9 mouse cellular contexts compared by ENCODE assay signal in genomic region chr13:30272040-30272686, GRCm38 (mm10).
A peak's percentile ranks its signal among the peaks of the same experiment; 100 is the strongest.
DNase-seq lines count a peak whose midpoint lies in the region; ATAC-seq and TF ChIP-seq lines count a peak whose summit lies in the region.
"Had no signal": no experiment of that assay in that cellular context is flagged by ENCODE, and none has a peak within 500 bp of the region (broad histone marks: within the 10 kb centered on the region; RNA-seq: fewer than 3 reads in every experiment).

No protein-coding gene starts in this region.

- 19% methylated on average over 6 of the region's 6 CpGs for WGBS in kidney, embryonic 15.5 days

- peak; percentile 51 for DNase-seq in gastrocnemius, postnatal 10 days
- no peak for DNase-seq in gastrocnemius, postnatal 25 days
- peak; percentile 50 for DNase-seq in adrenal gland, postnatal 25 days
- DNase-seq in forelimb bud, embryonic 11.5 days (ENCODE audit: low read depth, low spot score), result peak; percentile 57
- peak; percentile 27 for DNase-seq in thymus, postnatal 14 days

- no peaks in the 10 kb centered on the region for H3K9me3 ChIP-seq in kidney, embryonic 15.5 days (replicated peaks)
- H3K9me3 ChIP-seq: stomach, embryonic 15.5 days had no signal

- no peak overlapping the region for H3K27ac ChIP-seq in kidney, embryonic 15.5 days
- H3K27ac ChIP-seq: stomach, embryonic 15.5 days had no signal

- H3ac ChIP-seq in C2C12 (ENCODE audit: control insufficient read depth, insufficient read length, low read depth), result no peak overlapping the region

- no peak overlapping the region for H3K4me2 ChIP-seq in kidney, embryonic 15.5 days
- H3K4me2 ChIP-seq: stomach, embryonic 15.5 days had no signal

- ATAC-seq in kidney, embryonic 15.5 days (replicated peaks; ENCODE audit: low FRiP score), result peak; percentile 74
- peak; percentile 90 for ATAC-seq in megakaryocyte-erythroid progenitor cell, adult 5-6 weeks (replicated peaks; ENCODE audit: low FRiP score, low TSS enrichment, poor library complexity, severe bottlenecking)

- no peaks in the 10 kb centered on the region for H3K27me3 ChIP-seq in C2C12 (ENCODE audit: control insufficient read depth, insufficient read depth, insufficient read length)
- H3K27me3 ChIP-seq in kidney, embryonic 15.5 days, result no peaks in the 10 kb centered on the region
- H3K27me3 ChIP-seq: stomach, embryonic 15.5 days had no signal

- no peaks in the 10 kb centered on the region for H3K79me2 ChIP-seq in C2C12 (ENCODE audit: control insufficient read depth, insufficient read depth)

- peak; percentile 51 for TF ChIP-seq CTCF in C2C12 (IDR thresholded peaks at IDR 0.05; ENCODE audit: control insufficient read depth, insufficient read depth, insufficient read length)

- no peaks in the 10 kb centered on the region for H3K4me1 ChIP-seq in kidney, embryonic 15.5 days
- H3K4me1 ChIP-seq: stomach, embryonic 15.5 days had no signal

- H3K4me3 ChIP-seq in C2C12 (ENCODE audit: insufficient read depth, poor library complexity, severe bottlenecking), result no peak overlapping the region
- no peak overlapping the region for H3K4me3 ChIP-seq in kidney, embryonic 15.5 days (replicated peaks)
- H3K4me3 ChIP-seq: stomach, embryonic 15.5 days had no signal

- no peaks in the 10 kb centered on the region for H3K79me3 ChIP-seq in C2C12 (ENCODE audit: low read depth)

- no peak overlapping the region for H3K9ac ChIP-seq in kidney, embryonic 15.5 days
- H3K9ac ChIP-seq: stomach, embryonic 15.5 days had no signal

- no peaks in the 10 kb centered on the region for H3K36me3 ChIP-seq in C2C12 (ENCODE audit: control insufficient read depth, insufficient read depth)
- no peaks in the 10 kb centered on the region for H3K36me3 ChIP-seq in kidney, embryonic 15.5 days
- H3K36me3 ChIP-seq: stomach, embryonic 15.5 days had no signal

TF ChIP-seq in C2C12, 6 proteins besides CTCF, POLR2A, EP300 and RAD21:
- no peak for TF ChIP-seq FOSL1 (IDR thresholded peaks at IDR 0.05; ENCODE audit: insufficient read depth, low read length, poor library complexity, severe bottlenecking)
- TF ChIP-seq MAX (IDR thresholded peaks at IDR 0.05), result no peak
- TF ChIP-seq MYOG (IDR thresholded peaks at IDR 0.05; ENCODE audit: control insufficient read depth, extremely low read depth, insufficient read length), result no peak
- TF ChIP-seq CEBPB (IDR thresholded peaks at IDR 0.05; ENCODE audit: low read depth), result no peak
- TF ChIP-seq MYOD1 (IDR thresholded peaks at IDR 0.05; ENCODE audit: control insufficient read depth, insufficient read length, low read depth), result no peak
- TF ChIP-seq USF1 (IDR thresholded peaks at IDR 0.05; ENCODE audit: low read depth), result no peak
